Mouse (Mus musculus): Measurements from ENCODE around the gene Grasp.

Grasp gene

GRCm38 (mm10) chr15:101248029-101248710 is 24.2 kb downstream of the Grasp start:
- no peak for DNase-seq (ENCODE audit: low read depth, low spot score)

GRCm38 (mm10) chr15:101250220-101250800 is 26.3 kb downstream of the Grasp start:
- DNase-seq (ENCODE audit: low read depth, low spot score) = peak; percentile 60

- no peak for DNase-seq (ENCODE audit: low read depth, low spot score)
Measured at GRCm38 (mm10) chr15:101251930-101252329, 27.9 kb downstream of the Grasp start.

- DNase-seq (ENCODE audit: low read depth, low spot score) = no peak
Measured at GRCm38 (mm10) chr15:101252614-101253013, 28.6 kb downstream of the Grasp start.

GRCm38 (mm10) chr15:101253563-101253885 is 29.5 kb downstream of the Grasp start:
- no peak for DNase-seq (ENCODE audit: low read depth, low spot score)

- peak; percentile 94 for DNase-seq (ENCODE audit: low read depth, low spot score)
Measured at GRCm38 (mm10) chr15:101253886-101254795, 30.2 kb downstream of the Grasp start, which contains the start of gene Nr4a1. TSS of gene Nr4a1 (plus strand) at chr15:101254269.

GRCm38 (mm10) chr15:101255842-101256462 is 32.0 kb downstream of the Grasp start:
- DNase-seq (ENCODE audit: low read depth, low spot score) = peak; percentile 65

GRCm38 (mm10) chr15:101256463-101257206 is 32.6 kb downstream of the Grasp start:
- DNase-seq (ENCODE audit: low read depth, low spot score) = no peak

- DNase-seq (ENCODE audit: low read depth, low spot score) = peak; percentile 91
Measured at GRCm38 (mm10) chr15:101258420-101258819, 34.4 kb downstream of the Grasp start.

- no peak for DNase-seq (ENCODE audit: low read depth, low spot score)
Measured at GRCm38 (mm10) chr15:101259922-101260321, 35.9 kb downstream of the Grasp start.

GRCm38 (mm10) chr15:101260387-101260786 is 36.4 kb downstream of the Grasp start:
- DNase-seq (ENCODE audit: low read depth, low spot score) = no peak

GRCm38 (mm10) chr15:101260874-101261622 is 37.1 kb downstream of the Grasp start:
- DNase-seq (ENCODE audit: low read depth, low spot score) = no peak

- DNase-seq (ENCODE audit: low read depth, low spot score) = no peak
Measured at GRCm38 (mm10) chr15:101262502-101262901, 38.5 kb downstream of the Grasp start.

- DNase-seq (ENCODE audit: low read depth, low spot score) = peak; percentile 98
Measured at GRCm38 (mm10) chr15:101266132-101266963, 42.4 kb downstream of the Grasp start.

- peak; percentile 81 for DNase-seq (ENCODE audit: low read depth, low spot score)
Measured at GRCm38 (mm10) chr15:101267053-101268032, 43.4 kb downstream of the Grasp start.

GRCm38 (mm10) chr15:101270101-101270820 is 46.3 kb downstream of the Grasp start:
- DNase-seq (ENCODE audit: low read depth, low spot score) = no peak

GRCm38 (mm10) chr15:101271107-101271506 is 47.1 kb downstream of the Grasp start:
- DNase-seq (ENCODE audit: low read depth, low spot score) = no peak

- no peak for DNase-seq (ENCODE audit: low read depth, low spot score)
Measured at GRCm38 (mm10) chr15:101271513-101271912, 47.5 kb downstream of the Grasp start.
